Mouse (Mus musculus): ENCODE measurements around the gene Lamc1.

- TF ChIP-seq POLR2A (IDR thresholded peaks at IDR 0.05; ENCODE audit: borderline replicate concordance, low read depth, low read length) (no peak), CTCF (IDR thresholded peaks at IDR 0.05; ENCODE audit: low read depth, low read length) (no peak)
Measured at GRCm38 (mm10) chr1:153380746-153381282, 48.2 kb upstream of the Lamc1 start.

All from bone marrow macrophage, adult 2 months (primary cell).